Mouse (Mus musculus) lung, postnatal 0 days (tissue): ENCODE results near the gene Rabl3. TPM values are rescaled to one million over a fixed set of nuclear protein-coding genes. Genes with fewer than 3 reads are reported as not detected.

Experiments
- ATAC-seq: fragments of 200-750 bp; cut with Nextera tagmentation; 2 replicates; pipeline ENCODE4 v1.8.0; 2017; ENCODE audit warnings: moderate library complexity
- DNase-seq: peaks from one replicate; pipeline ENCODE4 v3.0.0-alpha.2; 2016; ENCODE audit warnings: low spot score
- H3K27ac ChIP-seq: fragments of 300-500 bp; sonication (generic); 2 replicates; pipeline ENCODE4 v1.5.1; 2014; ENCODE audit warnings: antibody characterized with exemption, mild to moderate bottlenecking, low read length, mixed read lengths
- H3K27me3 ChIP-seq: fragments of 300-500 bp; sonication (generic); replicated peaks from 2 replicates; pipeline ENCODE4 v1.6.1; 2014; ENCODE audit warnings: low read length, mixed read lengths; ENCODE audit not compliant: insufficient read depth
- H3K36me3 ChIP-seq: fragments of 300-500 bp; sonication (generic); 2 replicates; pipeline ENCODE4 v1.6.1; 2014; ENCODE audit warnings: low read length, mixed read lengths; ENCODE audit not compliant: insufficient read depth
- H3K4me1 ChIP-seq: fragments of 300-500 bp; sonication (generic); 2 replicates; pipeline ENCODE4 v1.6.1; 2014; ENCODE audit warnings: antibody characterized with exemption, low read depth, low read length, mixed read lengths; ENCODE audit not compliant: insufficient read depth
- H3K4me2 ChIP-seq: fragments of 300-500 bp; sonication (generic); replicated peaks from 2 replicates; pipeline ENCODE4 v1.6.1; 2014; ENCODE audit warnings: low read depth, mild to moderate bottlenecking, low read length, moderate library complexity, mixed read lengths
- H3K4me3 ChIP-seq: fragments of 300-500 bp; sonication (generic); 2 replicates; pipeline ENCODE4 v1.5.1; 2014; ENCODE audit warnings: low read depth, low read length
- H3K9ac ChIP-seq: fragments of 300-500 bp; sonication (generic); replicated peaks from 2 replicates; pipeline ENCODE4 v1.6.1; 2014; ENCODE audit warnings: low read depth, mild to moderate bottlenecking
- H3K9me3 ChIP-seq: fragments of 300-500 bp; sonication (generic); 2 replicates; pipeline ENCODE4 v1.6.1; 2016; ENCODE audit warnings: low read length, mixed read lengths
- CTCF ChIP-seq: IDR thresholded peaks from 2 replicates; pipeline ENCODE4 v1.5.1; 2016; ENCODE audit warnings: antibody characterized with exemption, mild to moderate bottlenecking
- EP300 ChIP-seq: IDR thresholded peaks from 2 replicates; pipeline ENCODE4 v1.6.1; 2016; ENCODE audit warnings: antibody characterized with exemption, mild to moderate bottlenecking, control low read depth
- WGBS: fragments of 180-500 bp; shearing (Covaris S2); extraction: QIAGEN DNeasy Blood & Tissue Kit; methylation state at CpG from one replicate; pipeline ENCODE4 v1.1.7; 2014; 5-methylcytosine and 5-hydroxymethylcytosine counted together
- polyA plus RNA-seq: library from polyadenylated mRNA; unstranded; fragments of >200 nt; fragmentation: Nextera tagmentation; extraction: Ambion mirVana; gene quantifications from 2 replicates; pipeline ENCODE4 v1.2.1, GENCODE M21; 2015

Gene Rabl3
- polyA plus RNA-seq, 1 experiment from 2014 or later: 11.3 TPM

DNA sequence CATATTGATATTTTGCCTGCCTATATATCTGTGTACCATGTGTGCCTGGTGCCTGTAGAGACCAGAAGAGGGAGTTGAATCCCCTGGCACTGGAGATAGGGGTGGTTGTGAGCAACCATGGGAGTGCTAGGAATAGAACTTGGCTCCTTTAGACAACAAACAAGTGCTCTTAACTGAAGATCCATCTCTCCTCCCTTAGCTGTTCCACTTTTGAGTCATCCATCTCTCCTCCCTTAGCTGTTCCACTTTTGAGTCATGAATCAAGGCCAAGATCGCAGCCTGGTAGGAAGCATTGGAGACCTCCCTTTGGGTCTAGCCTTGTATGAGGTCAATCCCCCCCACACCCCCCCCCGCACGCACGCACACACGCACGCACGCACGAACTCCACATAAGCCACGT lies 74.9 kb downstream of the Rabl3 start:
- Histone ChIP-seq H3K27ac (no peak overlapping the region), H3K9ac (no peak overlapping the region), H3K4me3 (no peak overlapping the region), H3K9me3 (no peaks in the 10 kb centered on the region), H3K4me1 (no peaks in the 10 kb centered on the region), H3K4me2 (no peak overlapping the region), H3K27me3 (no peaks in the 10 kb centered on the region), H3K36me3 (no peaks in the 10 kb centered on the region)
- 87% methylated on average over 9 of the region's 9 CpGs for WGBS
- ATAC-seq (no peak), DNase-seq (no peak)
- TF ChIP-seq EP300 (no peak), CTCF (no peak)

DNA sequence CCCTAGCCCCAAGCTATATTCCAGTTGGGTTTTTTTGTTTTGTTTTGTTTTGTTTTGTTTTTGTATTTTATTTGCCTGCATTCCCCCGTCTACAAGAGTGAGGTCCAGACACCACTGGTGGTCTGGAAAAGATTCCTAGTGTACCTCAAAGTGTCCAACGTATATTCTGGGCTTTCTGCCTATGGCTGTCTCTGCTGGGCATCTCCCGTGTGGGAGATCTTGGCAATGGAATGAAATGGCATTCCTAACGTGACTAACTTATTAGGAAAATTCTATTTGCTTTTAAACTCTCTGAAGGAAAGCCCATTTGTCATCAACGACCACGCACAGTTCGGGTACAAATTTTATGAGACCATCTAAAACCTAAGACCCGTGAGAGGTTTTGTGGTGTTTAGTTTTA lies 75.7 kb downstream of the Rabl3 start:
- WGBS: 52% methylated on average over 8 of the region's 8 CpGs
- H3K4me1 ChIP-seq: no peaks in the 10 kb centered on the region
- no peak overlapping the region for H3K4me2 ChIP-seq
- no peak overlapping the region for H3K27ac ChIP-seq
- TF ChIP-seq CTCF (no peak), EP300 (no peak)
- H3K27me3 ChIP-seq: no peaks in the 10 kb centered on the region
- no peak for ATAC-seq
- no peak overlapping the region for H3K4me3 ChIP-seq
- no peaks in the 10 kb centered on the region for H3K36me3 ChIP-seq
- no peaks in the 10 kb centered on the region for H3K9me3 ChIP-seq
- H3K9ac ChIP-seq: no peak overlapping the region
- no peak for DNase-seq

DNA sequence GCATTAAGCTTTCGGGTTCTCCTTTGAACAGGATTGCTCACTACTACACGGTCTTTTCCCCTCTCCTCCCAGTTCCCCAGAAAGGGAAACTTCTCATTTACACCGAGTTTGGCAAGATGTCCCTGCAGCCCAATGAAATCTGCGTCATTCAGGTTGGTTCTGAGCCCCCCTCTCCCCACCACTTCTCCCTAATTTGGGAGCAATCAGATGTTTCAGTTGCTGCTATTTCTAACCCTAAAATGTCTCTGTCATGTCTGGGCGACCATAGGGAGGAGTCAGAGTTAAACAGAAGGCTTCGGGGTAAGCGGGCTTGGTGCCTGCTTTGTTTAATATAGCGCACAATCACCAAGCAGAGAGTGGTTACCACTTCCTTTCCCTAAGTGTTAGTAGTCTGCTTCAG lies 76.4 kb downstream of the Rabl3 start:
- ATAC-seq: no peak
- no peak overlapping the region for H3K4me3 ChIP-seq
- H3K9me3 ChIP-seq: no peaks in the 10 kb centered on the region
- H3K4me1 ChIP-seq: no peaks in the 10 kb centered on the region
- WGBS: 65% methylated on average over 8 of the region's 8 CpGs
- DNase-seq: no peak
- H3K9ac ChIP-seq: no peak overlapping the region
- H3K4me2 ChIP-seq: no peak overlapping the region
- TF ChIP-seq EP300: no peak
- TF ChIP-seq CTCF: no peak
- no peaks in the 10 kb centered on the region for H3K36me3 ChIP-seq
- no peak overlapping the region for H3K27ac ChIP-seq
- no peaks in the 10 kb centered on the region for H3K27me3 ChIP-seq

DNA sequence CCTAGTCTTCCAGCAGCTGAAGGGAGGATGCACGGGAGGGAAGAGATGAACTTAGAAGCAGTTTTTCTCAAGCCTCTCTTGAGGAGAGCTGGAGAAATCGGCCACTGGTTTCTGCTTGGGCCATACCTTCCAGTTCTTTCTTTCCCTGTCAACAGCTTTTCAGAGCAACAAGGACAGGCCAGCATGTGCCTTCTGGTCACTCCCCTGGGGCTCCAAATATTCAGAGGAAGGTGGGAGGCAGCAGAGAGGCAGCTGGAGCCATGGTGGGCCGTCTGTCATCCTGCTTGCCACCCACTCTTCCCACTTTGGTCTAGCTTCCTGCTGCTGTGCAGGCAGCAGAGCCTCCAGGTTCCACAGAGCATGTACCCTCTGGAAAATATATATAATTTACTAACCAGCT lies 78.0 kb downstream of the Rabl3 start:
- Histone ChIP-seq H3K9me3 (no peaks in the 10 kb centered on the region), H3K36me3 (no peaks in the 10 kb centered on the region), H3K4me2 (no peak overlapping the region), H3K4me3 (no peak overlapping the region), H3K4me1 (no peaks in the 10 kb centered on the region), H3K27me3 (no peaks in the 10 kb centered on the region), H3K27ac (no peak overlapping the region), H3K9ac (no peak overlapping the region)
- no peak for TF ChIP-seq CTCF
- no peak for TF ChIP-seq EP300
- no peak for ATAC-seq
- WGBS: 27% methylated on average over 3 of the region's 3 CpGs
- no peak for DNase-seq

Other genes with a start within 250 kb of the Rabl3 start
- gene Stxbp5l, start 154.9 kb upstream of the Rabl3 start, polyA plus RNA-seq: 0.04 TPM in 1 of 2 replicates, not detected in the other
- 9.5 and 10.4 TPM in 2 replicates for gene Gtf2e1, start 96 bp upstream of the Rabl3 start, polyA plus RNA-seq
- gene Hgd, start 40.3 kb downstream of the Rabl3 start, polyA plus RNA-seq: 0.20 and 0.48 TPM in 2 replicates
- 70.3 and 74.1 TPM in 2 replicates for gene Ndufb4, start 114.6 kb downstream of the Rabl3 start, polyA plus RNA-seq
- gene Fstl1, start 237.0 kb downstream of the Rabl3 start, polyA plus RNA-seq: 305 and 333 TPM in 2 replicates